Mouse (Mus musculus): ENCODE measurements around the gene Spata17. TPM values are rescaled to one million over a fixed set of nuclear protein-coding genes. Genes with fewer than 3 reads are reported as not detected.

The Spata17 gene
- not detected in 2 replicates for polyA plus RNA-seq (2015; fragmentation: Nextera tagmentation; extraction: Ambion mirVana)

GRCm38 (mm10) chr1:187215181-187216116, at the start of gene Spata17, which contains the start of gene Gpatch2:
TSS of gene Spata17 (minus strand) at chr1:187215465.
TSS of gene Gpatch2 (plus strand) at chr1:187215508.

Other genes with a start within 250 kb of the Spata17 start
- gene D1Pas1, start 248.0 kb downstream of the Spata17 start, polyA plus RNA-seq (2015; fragmentation: Nextera tagmentation; extraction: Ambion mirVana): not detected in 2 replicates
- gene Gpatch2, start within 50 bp of the Spata17 start, polyA plus RNA-seq (2015; fragmentation: Nextera tagmentation; extraction: Ambion mirVana): 6.8 and 9.6 TPM in 2 replicates